21 mouse cellular contexts compared by ENCODE assay signal in the genomic region with DNA sequence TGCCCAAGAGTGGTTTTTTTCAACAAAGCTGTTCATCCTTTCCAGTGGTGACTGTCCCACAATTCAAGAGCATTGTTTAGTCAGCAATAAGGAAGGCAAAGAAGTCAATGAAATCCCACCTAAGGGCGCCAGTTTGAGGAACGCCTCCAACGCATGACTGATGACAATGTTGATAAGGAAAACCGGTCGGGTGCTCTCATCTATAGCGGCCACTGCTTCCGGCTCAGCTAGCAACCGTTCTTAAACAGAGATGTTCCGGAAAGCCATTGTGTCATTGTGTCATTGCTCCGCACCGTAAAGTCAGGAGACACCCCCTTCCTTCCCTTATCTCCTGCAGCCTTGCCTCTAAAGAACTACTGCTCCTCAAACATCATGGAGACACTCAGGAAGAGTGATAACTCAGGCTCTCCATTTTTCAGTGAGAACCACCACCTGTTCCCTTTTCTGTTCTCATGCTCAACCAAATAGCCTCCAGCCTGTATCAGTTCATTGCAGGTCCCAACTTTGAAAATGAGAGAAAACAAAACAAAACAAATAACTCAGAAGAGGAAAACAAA. TPM values are rescaled to one million over a fixed set of nuclear protein-coding genes. Genes with fewer than 3 reads are reported as not detected.
DNase-seq lines count a peak whose midpoint lies in the region; ATAC-seq and TF ChIP-seq lines count a peak whose summit lies in the region.
"Had no signal": no experiment of that assay in that cellular context is flagged by ENCODE, and none has a peak within 500 bp of the region (broad histone marks: within the 10 kb centered on the region; RNA-seq: fewer than 3 reads in every experiment).

No protein-coding gene starts in this region.

- no peak for DNase-seq in G1E (ENCODE audit: low spot score)
- DNase-seq in c-Kit-negative CD71-positive TER-119-positive erythroid progenitor cells, embryonic 14.5 days (ENCODE audit: low read depth, low spot score): peak; percentile 3
- no peak for DNase-seq in ovary, postnatal 10 days (ENCODE audit: low spot score)
- no peak for DNase-seq in right cerebral cortex, postnatal 14 days
- DNase-seq in left cerebral cortex, postnatal 4 days: no peak
- no peak for DNase-seq in right cerebral cortex, postnatal 10 days (ENCODE audit: low spot score in 2 of 2)
- DNase-seq: B cell, adult 2 months; cerebellum, adult 11-12 months; heart, adult 11 months; heart, postnatal 4 days; lung, adult 2 months; thymus, adult 18-20 months had no signal

- H3K9me3 ChIP-seq in G1E (replicated peaks): no peaks in the 10 kb centered on the region
- H3K9me3 ChIP-seq in intestine, embryonic 16.5 days (ENCODE audit: control insufficient read depth, low read length): no peaks in the 10 kb centered on the region
- no peaks in the 10 kb centered on the region for H3K9me3 ChIP-seq in liver, embryonic 16.5 days (replicated peaks; ENCODE audit: control insufficient read depth, low read length)
- H3K9me3 ChIP-seq: limb, embryonic 10.5 days; midbrain, embryonic 15.5 days had no signal

- peak; percentile 89 for ATAC-seq in G1E (ENCODE audit: extremely low read depth, insufficient number of reproducible peaks, low FRiP score, poor library complexity, severe bottlenecking)
- peak; percentile 57 for ATAC-seq in intestine, embryonic 16.5 days
- peak; percentile 61 for ATAC-seq in liver, embryonic 16.5 days (ENCODE audit: low read depth)
- ATAC-seq: forebrain, embryonic 16.5 days; inflammation-experienced regulatory T-cells, adult 6 months; midbrain, embryonic 15.5 days had no signal

- peaks cover 28% of the 10 kb centered on the region for H3K4me1 ChIP-seq in G1E (ENCODE audit: insufficient read depth, low read depth, low read length)
- 0 out of 2 replicates have a peak, but pooled peaks cover 2% of the 10 kb centered on the region for H3K4me1 ChIP-seq in intestine, embryonic 16.5 days (ENCODE audit: control insufficient read depth, insufficient read depth, low read length)
- peaks cover 14% of the 10 kb centered on the region for H3K4me1 ChIP-seq in liver, embryonic 16.5 days (ENCODE audit: control insufficient read depth, low read depth, low read length)
- H3K4me1 ChIP-seq: limb, embryonic 10.5 days; midbrain, embryonic 15.5 days had no signal

- H3K36me3 ChIP-seq in G1E (replicated peaks): no peaks in the 10 kb centered on the region
- no peaks in the 10 kb centered on the region for H3K36me3 ChIP-seq in intestine, embryonic 16.5 days (ENCODE audit: control insufficient read depth, insufficient read depth, low read length)
- H3K36me3 ChIP-seq in liver, embryonic 16.5 days (ENCODE audit: control insufficient read depth, insufficient read depth): no peaks in the 10 kb centered on the region
- H3K36me3 ChIP-seq: limb, embryonic 10.5 days; midbrain, embryonic 15.5 days had no signal

- TF ChIP-seq CTCF in G1E (IDR thresholded peaks at IDR 0.05; ENCODE audit: low read depth, low read length): no peak

- H3K4me3 ChIP-seq in G1E (ENCODE audit: low read depth, low read length): peak overlapping the region; percentile 6; the same call in 1 of the 2 replicates
- no peak overlapping the region for H3K4me3 ChIP-seq in intestine, embryonic 16.5 days (ENCODE audit: low read length)
- no peak overlapping the region for H3K4me3 ChIP-seq in liver, embryonic 16.5 days (ENCODE audit: low read depth, low read length)
- H3K4me3 ChIP-seq: layer of hippocampus, adult 2 months; limb, embryonic 10.5 days; midbrain, embryonic 15.5 days had no signal

- no peak overlapping the region for H3K4me2 ChIP-seq in intestine, embryonic 16.5 days (ENCODE audit: low read depth, low read length)
- peak overlapping the region; percentile 48 for H3K4me2 ChIP-seq in liver, embryonic 16.5 days (ENCODE audit: low read depth, low read length)
- H3K4me2 ChIP-seq: midbrain, embryonic 15.5 days had no signal

- intact Hi-C loops in left cerebral cortex, postnatal 4 days (cut with DNase I): no loop called here

- WGBS in intestine, embryonic 16.5 days: 81% methylated on average over 11 of the region's 11 CpGs
- WGBS in liver, embryonic 16.5 days (ENCODE audit: insufficient replicate concordance): 46% methylated on average over 11 of the region's 11 CpGs

- H3K27me3 ChIP-seq in G1E (ENCODE audit: insufficient read depth, low read length): peaks cover 6% of the 10 kb centered on the region; the same call in 1 of the 2 replicates
- no peaks in the 10 kb centered on the region for H3K27me3 ChIP-seq in intestine, embryonic 16.5 days (replicated peaks; ENCODE audit: control insufficient read depth, insufficient read depth, low read length)
- no peaks in the 10 kb centered on the region for H3K27me3 ChIP-seq in liver, embryonic 16.5 days (ENCODE audit: control insufficient read depth, insufficient read depth, low read depth, low read length)
- H3K27me3 ChIP-seq: midbrain, embryonic 15.5 days had no signal

- peak overlapping the region; percentile 42; the same call in 1 of the 2 replicates for H3K27ac ChIP-seq in intestine, embryonic 16.5 days (ENCODE audit: low read length)
- H3K27ac ChIP-seq in liver, embryonic 16.5 days (ENCODE audit: low read length): peak overlapping the region; percentile 32; the same call in 1 of the 2 replicates
- H3K27ac ChIP-seq: kidney, postnatal 0 days; layer of hippocampus, adult 2 months; limb, embryonic 10.5 days; macrophage; midbrain, embryonic 15.5 days had no signal

- H3K9ac ChIP-seq in intestine, embryonic 16.5 days (ENCODE audit: low read depth, low read length): no peak overlapping the region
- H3K9ac ChIP-seq in liver, embryonic 16.5 days (ENCODE audit: low read depth, low read length): no peak overlapping the region
- H3K9ac ChIP-seq: midbrain, embryonic 15.5 days had no signal

RNA-seq across cellular contexts. Expression of gene Atl2, which starts 30.0 kb away (rescaled TPM):
- total RNA-seq in G1E (2014; fragmentation: Nextera tagmentation): 91.1 and 93.3 TPM in 2 replicates
- 65.2 and 71.5 TPM in 2 replicates for total RNA-seq in G1E (2017)
- 4.7 TPM in 2 replicates for polyA plus RNA-seq in G1E (2012)
- polyA plus RNA-seq in intestine, embryonic 16.5 days (2015; fragmentation: Nextera tagmentation; extraction: Ambion mirVana): 45.6 and 48.7 TPM in 2 replicates
- polyA plus RNA-seq in liver, embryonic 16.5 days (2015; fragmentation: Nextera tagmentation; extraction: Ambion mirVana): 29.2 and 31.1 TPM in 2 replicates
- total RNA-seq in left cerebral cortex, postnatal 4 days (2021): 10 to 100 TPM; 61.0 to 67.1 TPM
